25 mouse cellular contexts compared by ENCODE assay signal in the genomic region with DNA sequence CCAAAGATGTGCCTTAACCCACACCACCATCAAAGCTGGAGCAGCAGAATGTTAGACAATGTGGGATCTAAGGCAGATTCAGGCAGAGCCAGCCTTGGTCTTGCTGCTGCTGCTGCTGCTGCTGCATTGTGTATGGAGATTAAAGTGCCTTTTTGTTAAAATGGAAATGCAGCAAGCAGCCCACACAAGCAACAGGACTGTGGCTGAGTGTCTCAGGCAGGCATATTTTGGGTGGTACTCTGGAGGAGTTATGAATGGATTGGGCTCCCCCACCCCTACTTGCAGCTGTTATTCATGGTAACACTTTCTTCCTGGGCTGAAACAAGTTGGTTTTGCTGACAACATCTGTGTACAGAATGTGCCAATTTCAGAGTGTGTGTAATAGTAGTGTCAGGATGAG.
DNase-seq lines count a peak whose midpoint lies in the region; ATAC-seq lines count a peak whose summit lies in the region.
"Had no signal": no experiment of that assay in that cellular context is flagged by ENCODE, and none has a peak within 500 bp of the region (broad histone marks: within the 10 kb centered on the region; RNA-seq: fewer than 3 reads in every experiment).

No protein-coding gene starts in this region.

- H3K9ac ChIP-seq in forebrain, embryonic 11.5 days (ENCODE audit: low read length): no peak overlapping the region
- H3K9ac ChIP-seq in forebrain, embryonic 12.5 days: no peak overlapping the region
- no peak overlapping the region for H3K9ac ChIP-seq in midbrain, embryonic 11.5 days (ENCODE audit: low read length)
- H3K9ac ChIP-seq in midbrain, embryonic 16.5 days (ENCODE audit: low read depth, low read length): no peak overlapping the region
- H3K9ac ChIP-seq in forebrain, embryonic 16.5 days (replicated peaks; ENCODE audit: low read depth, low read length): no peak overlapping the region
- H3K9ac ChIP-seq: limb, embryonic 12.5 days; liver, embryonic 12.5 days; neural tube, embryonic 15.5 days had no signal

- no peaks in the 10 kb centered on the region for H3K4me1 ChIP-seq in forebrain, embryonic 11.5 days (replicated peaks; ENCODE audit: control insufficient read depth, insufficient read depth, low read length)
- H3K4me1 ChIP-seq in forebrain, embryonic 12.5 days: peaks cover 8% of the 10 kb centered on the region
- peaks cover 3% of the 10 kb centered on the region; the same call in 1 of the 2 replicates for H3K4me1 ChIP-seq in midbrain, embryonic 11.5 days (ENCODE audit: control insufficient read depth, insufficient read depth, low read length)
- 0 out of 2 replicates have a peak, but pooled peaks cover 3% of the 10 kb centered on the region for H3K4me1 ChIP-seq in midbrain, embryonic 16.5 days (ENCODE audit: control insufficient read depth, insufficient read depth, low read length)
- no peaks in the 10 kb centered on the region for H3K4me1 ChIP-seq in forebrain, embryonic 16.5 days (replicated peaks; ENCODE audit: control insufficient read depth, insufficient read depth, low read length)
- H3K4me1 ChIP-seq: heart, embryonic 10.5 days; limb, embryonic 12.5 days; liver, embryonic 12.5 days; megakaryocyte, embryonic 14.5 days; neural tube, embryonic 15.5 days had no signal

- no peak overlapping the region for H3K27ac ChIP-seq in forebrain, embryonic 11.5 days (ENCODE audit: low read depth, low read length)
- H3K27ac ChIP-seq in forebrain, embryonic 12.5 days: no peak overlapping the region
- no peak overlapping the region for H3K27ac ChIP-seq in midbrain, embryonic 11.5 days (ENCODE audit: low read depth, low read length)
- no peak overlapping the region for H3K27ac ChIP-seq in midbrain, embryonic 16.5 days (ENCODE audit: low read length)
- H3K27ac ChIP-seq in forebrain, embryonic 16.5 days (ENCODE audit: low read length): no peak overlapping the region
- H3K27ac ChIP-seq: heart, embryonic 10.5 days; limb, embryonic 12.5 days; liver, embryonic 12.5 days; neural tube, embryonic 15.5 days had no signal

- peak; percentile 55; the same call in 1 of the 2 replicates for ATAC-seq in forebrain, embryonic 11.5 days (replicated peaks; ENCODE audit: low FRiP score)
- no peak for ATAC-seq in forebrain, embryonic 12.5 days (ENCODE audit: low FRiP score)
- peak; percentile 86 for ATAC-seq in midbrain, embryonic 11.5 days (ENCODE audit: low FRiP score)
- ATAC-seq in midbrain, embryonic 16.5 days: no peak
- peak; percentile 45; the same call in 1 of the 2 replicates for ATAC-seq in forebrain, embryonic 16.5 days
- ATAC-seq in granulocyte monocyte progenitor cell, adult 5-6 weeks (replicated peaks; ENCODE audit: poor library complexity, severe bottlenecking): no peak
- ATAC-seq: CD4-positive, CD25-positive, alpha-beta regulatory T cell, adult 4 months; liver, embryonic 12.5 days had no signal

- H3K27me3 ChIP-seq in forebrain, embryonic 11.5 days (ENCODE audit: control insufficient read depth, insufficient read depth, low read length): no peaks in the 10 kb centered on the region
- H3K27me3 ChIP-seq in forebrain, embryonic 12.5 days: no peaks in the 10 kb centered on the region
- no peaks in the 10 kb centered on the region for H3K27me3 ChIP-seq in midbrain, embryonic 11.5 days (ENCODE audit: control insufficient read depth, insufficient read depth, low read length)
- H3K27me3 ChIP-seq in midbrain, embryonic 16.5 days (ENCODE audit: control insufficient read depth, insufficient read depth, low read depth, low read length): no peaks in the 10 kb centered on the region
- H3K27me3 ChIP-seq in forebrain, embryonic 16.5 days (replicated peaks; ENCODE audit: control insufficient read depth, insufficient read depth, low read length): no peaks in the 10 kb centered on the region
- H3K27me3 ChIP-seq: limb, embryonic 12.5 days; liver, embryonic 12.5 days; megakaryocyte, embryonic 14.5 days; neural tube, embryonic 15.5 days had no signal

- H3K4me3 ChIP-seq in forebrain, embryonic 11.5 days (ENCODE audit: low read depth, low read length): no peak overlapping the region
- H3K4me3 ChIP-seq in forebrain, embryonic 12.5 days (replicated peaks): no peak overlapping the region
- H3K4me3 ChIP-seq in midbrain, embryonic 11.5 days (ENCODE audit: low read depth, low read length): no peak overlapping the region
- no peak overlapping the region for H3K4me3 ChIP-seq in midbrain, embryonic 16.5 days (ENCODE audit: low read depth, low read length)
- no peak overlapping the region for H3K4me3 ChIP-seq in forebrain, embryonic 16.5 days (replicated peaks; ENCODE audit: low read length)
- H3K4me3 ChIP-seq: heart, embryonic 10.5 days; limb, embryonic 12.5 days; liver, embryonic 12.5 days; megakaryocyte, embryonic 14.5 days; myocyte; neural tube, embryonic 15.5 days had no signal

- H3K4me2 ChIP-seq in forebrain, embryonic 11.5 days (ENCODE audit: low read depth, low read length, severe bottlenecking): no peak overlapping the region
- no peak overlapping the region for H3K4me2 ChIP-seq in forebrain, embryonic 12.5 days
- H3K4me2 ChIP-seq in midbrain, embryonic 11.5 days: no peak overlapping the region
- H3K4me2 ChIP-seq in midbrain, embryonic 16.5 days (ENCODE audit: low read length): no peak overlapping the region
- H3K4me2 ChIP-seq in forebrain, embryonic 16.5 days (ENCODE audit: low read length): no peak overlapping the region
- H3K4me2 ChIP-seq: limb, embryonic 12.5 days; liver, embryonic 12.5 days; neural tube, embryonic 15.5 days had no signal

- no peak for DNase-seq in forebrain, embryonic 11.5 days (ENCODE audit: low spot score)
- no peak for DNase-seq in midbrain, embryonic 11.5 days (ENCODE audit: low spot score, missing footprints)
- DNase-seq in right cerebral cortex, postnatal 36 days (ENCODE audit: low spot score in 2 of 2): peak; percentile 11 to 61
- DNase-seq in kidney, adult 8-10 months: no peak
- DNase-seq: adrenal gland, postnatal 14 days; cerebellum, adult 11-12 months; cerebellum, postnatal 14 days; embryo, embryonic 11 days; heart, postnatal 10 days; kidney, adult 9 months; kidney, postnatal 36 days; lung, adult 2 months; thymus, postnatal 36 days had no signal

- no peaks in the 10 kb centered on the region for H3K36me3 ChIP-seq in forebrain, embryonic 11.5 days (ENCODE audit: control insufficient read depth, insufficient read depth, low read length)
- no peaks in the 10 kb centered on the region for H3K36me3 ChIP-seq in forebrain, embryonic 12.5 days (replicated peaks)
- no peaks in the 10 kb centered on the region for H3K36me3 ChIP-seq in midbrain, embryonic 11.5 days (ENCODE audit: control insufficient read depth, insufficient read depth, low read length)
- no peaks in the 10 kb centered on the region for H3K36me3 ChIP-seq in midbrain, embryonic 16.5 days (ENCODE audit: control insufficient read depth, insufficient read depth, low read length)
- no peaks in the 10 kb centered on the region for H3K36me3 ChIP-seq in forebrain, embryonic 16.5 days (ENCODE audit: control insufficient read depth, insufficient read depth)
- H3K36me3 ChIP-seq: G1E; limb, embryonic 12.5 days; neural tube, embryonic 15.5 days had no signal

- H3K9me3 ChIP-seq in forebrain, embryonic 11.5 days (ENCODE audit: control insufficient read depth, low read length): no peaks in the 10 kb centered on the region
- H3K9me3 ChIP-seq in forebrain, embryonic 12.5 days: no peaks in the 10 kb centered on the region
- no peaks in the 10 kb centered on the region for H3K9me3 ChIP-seq in midbrain, embryonic 11.5 days (ENCODE audit: control insufficient read depth, low read length)
- H3K9me3 ChIP-seq in midbrain, embryonic 16.5 days (replicated peaks; ENCODE audit: control insufficient read depth, low read length, poor library complexity, severe bottlenecking): no peaks in the 10 kb centered on the region
- no peaks in the 10 kb centered on the region for H3K9me3 ChIP-seq in forebrain, embryonic 16.5 days (ENCODE audit: control insufficient read depth, low read length)
- H3K9me3 ChIP-seq: G1E; heart, embryonic 10.5 days; limb, embryonic 12.5 days; liver, embryonic 12.5 days; megakaryocyte, embryonic 14.5 days; neural tube, embryonic 15.5 days had no signal

Comparison
In these comparisons a context has a peak if more than half of its experiments do, and no peak if none do; other contexts are left out.
1. ATAC-seq: peak in forebrain, embryonic 11.5 days (single experiment), midbrain, embryonic 11.5 days (single experiment) and forebrain, embryonic 16.5 days (single experiment); none in forebrain, embryonic 12.5 days (single experiment), midbrain, embryonic 16.5 days (single experiment) and granulocyte monocyte progenitor cell, adult 5-6 weeks (single experiment).
2. DNase-seq: peak in right cerebral cortex, postnatal 36 days (2 of 2); none in forebrain, embryonic 11.5 days (single experiment), midbrain, embryonic 11.5 days (single experiment) and kidney, adult 8-10 months (0 of 2).